Mouse (Mus musculus) urinary bladder, adult 2 months (tissue): ENCODE results near the gene Cenpp. TPM values are rescaled to one million over a fixed set of nuclear protein-coding genes. Genes with fewer than 3 reads are reported as not detected.
"Not testable (repeated sequence)": the region's sequence is repeated elsewhere in the genome, so short reads cannot be mapped to it uniquely, and the experiment has no call there.

Experiments used
- DNase-seq: peaks from one replicate; pipeline ENCODE4 v3.0.0; 2022; ENCODE audit warnings: low spot score
- polyA plus RNA-seq: library from polyadenylated mRNA; depleted of rRNA; stranded (reverse); fragments of >200 nt; gene quantifications from 2 replicates; pipeline ENCODE4 v1.2.3, GENCODE M21; 2012

The Cenpp gene
- polyA plus RNA-seq, 1 experiment: 1.1 TPM

DNA sequence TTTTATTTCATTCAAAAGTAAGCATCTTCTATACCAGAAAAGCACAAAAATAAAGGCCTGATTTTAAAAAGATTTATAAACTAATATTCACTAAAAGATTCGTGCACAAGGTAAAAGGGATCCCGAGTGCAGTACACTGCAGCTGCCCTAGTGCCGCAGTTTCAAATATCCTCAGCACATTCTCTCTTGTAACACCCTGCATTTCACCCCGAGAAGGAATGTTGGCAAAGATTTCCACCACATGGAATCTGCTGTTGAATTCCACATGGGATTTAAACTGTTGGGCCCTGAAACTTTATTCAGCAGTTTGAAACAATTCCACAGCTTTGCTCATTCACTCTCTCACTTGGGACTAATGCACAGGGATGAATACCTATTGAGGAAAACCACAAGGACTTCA, 44.9 kb downstream of the Cenpp start, which contains the start of gene Ogn:
TSS of gene Ogn (plus strand) at position 333 of the 400 bp plus-strand sequence.
- DNase-seq: no peak

DNA sequence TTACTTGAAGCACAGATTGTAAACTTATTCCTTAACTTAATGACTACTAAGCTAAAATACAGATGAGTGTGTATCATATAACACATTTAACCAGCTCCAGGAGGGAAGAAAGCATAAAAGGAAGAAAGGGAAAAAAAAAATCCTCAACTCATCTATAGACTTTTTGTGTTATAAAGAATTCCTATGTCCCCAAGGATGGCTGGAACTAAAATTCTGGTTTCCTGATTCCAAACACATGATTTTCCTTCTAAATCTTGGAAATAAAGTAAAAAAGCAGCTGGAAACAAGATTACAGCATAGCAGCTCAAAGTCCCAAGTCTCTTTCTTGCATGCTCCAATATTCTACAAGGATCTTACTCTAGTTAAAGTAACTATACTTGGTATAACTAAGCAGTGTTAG, 49.0 kb downstream of the Cenpp start:
- DNase-seq: no peak

DNA sequence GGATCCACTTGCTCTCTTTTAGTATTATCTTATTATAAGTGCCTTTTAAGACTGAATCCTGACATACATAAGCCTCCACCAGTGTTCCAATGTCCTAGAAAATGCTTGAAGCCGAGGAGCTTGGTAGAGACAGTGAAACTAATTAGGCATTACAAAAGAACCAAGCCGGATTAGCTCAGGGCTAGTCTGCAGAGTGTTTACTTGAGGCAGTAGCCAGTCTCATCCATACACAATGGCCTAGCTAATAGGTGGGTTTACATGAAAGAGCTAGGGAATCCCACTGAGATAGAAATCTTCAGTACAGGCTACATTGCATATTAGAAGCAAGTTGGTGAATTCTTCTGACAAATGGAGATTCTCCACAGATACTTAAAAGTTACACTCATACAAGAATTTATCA, 50.0 kb downstream of the Cenpp start:
- DNase-seq: not testable (repeated sequence)

DNA sequence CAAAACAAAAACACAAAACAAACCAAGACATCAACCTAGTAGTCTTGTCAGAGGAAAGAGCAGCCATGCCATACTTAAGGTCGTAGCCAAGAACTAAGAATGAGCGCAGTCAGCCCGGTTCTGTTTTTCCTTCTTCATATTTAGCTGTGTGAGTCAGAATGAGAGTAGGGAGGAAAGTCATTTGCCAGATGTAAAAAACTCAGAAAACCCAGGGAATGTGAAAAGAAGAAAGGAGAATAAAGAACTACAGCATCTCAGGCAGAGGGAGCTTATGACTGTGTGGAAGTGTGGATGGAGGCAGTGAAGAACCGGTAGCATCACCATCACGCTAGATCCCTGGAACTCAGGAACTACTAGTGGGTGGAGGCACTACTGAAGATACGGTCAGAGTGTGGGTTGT, 66.5 kb downstream of the Cenpp start:
- no peak for DNase-seq

DNA sequence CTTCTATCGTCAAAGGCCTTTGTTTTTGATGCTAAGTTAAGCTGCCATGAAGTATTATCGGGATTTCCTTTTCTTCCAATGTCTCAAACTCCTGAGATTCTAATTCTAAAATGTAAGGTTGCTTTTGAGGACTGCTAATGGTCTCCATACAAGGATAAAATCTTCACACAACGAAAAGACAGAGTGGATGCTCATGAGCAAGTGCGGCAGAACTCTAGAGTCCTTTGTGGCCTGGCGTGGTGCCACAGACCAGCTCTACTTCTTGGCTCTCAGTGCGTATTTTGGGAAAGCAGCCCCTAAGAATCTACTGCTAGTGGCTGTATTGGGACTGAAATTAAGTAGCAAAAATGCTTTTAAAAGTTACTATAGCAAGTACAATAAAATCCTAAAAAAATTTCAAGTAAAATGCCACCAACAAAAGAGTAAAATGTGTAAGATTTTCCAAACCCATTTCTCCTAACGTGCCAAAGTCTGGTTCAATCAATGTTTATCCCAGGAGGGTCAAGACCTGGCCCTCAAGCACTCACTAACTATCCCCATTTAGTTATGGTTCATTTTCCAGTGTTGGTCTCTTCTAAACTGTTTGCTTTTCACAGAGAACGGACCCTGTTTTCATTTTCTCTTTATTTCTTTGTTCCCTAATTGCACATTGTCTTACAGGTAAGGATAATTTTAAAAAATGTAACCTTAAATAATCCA, 68.1 kb downstream of the Cenpp start:
- no peak for DNase-seq

DNA sequence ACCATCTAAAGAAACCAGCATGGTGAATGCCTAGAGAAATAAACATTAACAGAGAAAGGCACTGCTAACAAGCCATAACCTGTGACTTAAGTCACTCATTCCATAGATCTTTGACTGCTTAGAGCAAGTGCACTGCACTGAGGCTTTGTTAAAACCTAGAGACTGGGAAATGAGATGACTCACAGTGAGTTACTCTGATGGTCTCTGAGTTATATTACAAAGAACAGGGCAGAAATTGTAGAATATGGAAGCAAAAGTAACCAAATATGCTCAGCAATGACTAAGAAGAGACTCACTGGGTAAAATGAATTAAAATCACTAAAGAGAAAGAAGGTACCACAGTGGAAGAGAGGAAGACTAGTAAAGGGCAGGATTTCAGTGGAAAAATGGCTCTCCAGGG, 68.7 kb downstream of the Cenpp start:
- DNase-seq: no peak

DNA sequence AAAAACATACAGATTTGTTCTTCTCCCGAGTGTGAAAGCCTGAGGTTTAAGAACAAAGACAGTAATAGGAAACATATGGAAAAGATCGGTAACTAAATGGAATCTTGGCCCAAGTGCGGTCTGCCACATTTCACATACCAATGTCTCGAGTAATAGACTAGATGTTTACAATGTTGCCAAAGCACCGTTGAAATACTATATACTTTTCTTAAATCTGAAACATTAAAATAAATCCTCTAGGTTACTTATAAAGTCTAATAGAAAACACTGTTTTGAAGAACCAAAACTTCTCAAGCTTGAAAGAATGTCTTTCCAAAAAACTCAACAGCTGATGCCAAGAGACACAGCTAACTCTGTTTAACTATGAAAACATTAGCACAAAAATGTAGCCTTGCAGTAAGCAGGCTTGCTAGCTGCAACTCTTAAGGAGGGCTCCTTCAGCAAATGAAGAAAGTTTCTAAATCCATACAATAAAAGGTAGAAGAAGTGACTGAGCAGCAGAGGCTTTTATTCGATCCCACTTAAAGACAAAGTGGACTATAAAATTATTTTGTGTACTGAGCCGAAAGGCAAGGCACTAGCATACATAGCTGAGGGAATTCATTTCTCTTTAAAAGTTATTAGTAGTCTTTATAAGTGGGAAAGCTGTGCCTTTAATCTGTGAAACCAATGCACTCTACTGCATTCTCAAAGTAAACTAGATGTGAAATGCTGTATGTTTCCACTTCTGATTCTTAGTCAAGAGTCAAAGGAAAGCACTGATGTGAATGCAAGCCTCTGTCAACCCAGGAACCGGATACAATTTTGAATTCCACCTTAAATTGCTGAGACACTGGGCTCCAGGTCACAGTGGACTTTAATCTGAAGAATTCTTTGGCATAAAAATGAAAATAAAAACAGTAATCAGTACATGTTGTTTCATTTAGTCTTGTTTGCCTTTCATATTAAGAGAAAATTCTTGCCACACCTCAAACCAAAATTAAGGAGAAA, 70.7 kb downstream of the Cenpp start, which contains the start of gene Omd:
TSS of gene Omd (plus strand) at position 922 of the 990 bp plus-strand sequence.
- DNase-seq: no peak

DNA sequence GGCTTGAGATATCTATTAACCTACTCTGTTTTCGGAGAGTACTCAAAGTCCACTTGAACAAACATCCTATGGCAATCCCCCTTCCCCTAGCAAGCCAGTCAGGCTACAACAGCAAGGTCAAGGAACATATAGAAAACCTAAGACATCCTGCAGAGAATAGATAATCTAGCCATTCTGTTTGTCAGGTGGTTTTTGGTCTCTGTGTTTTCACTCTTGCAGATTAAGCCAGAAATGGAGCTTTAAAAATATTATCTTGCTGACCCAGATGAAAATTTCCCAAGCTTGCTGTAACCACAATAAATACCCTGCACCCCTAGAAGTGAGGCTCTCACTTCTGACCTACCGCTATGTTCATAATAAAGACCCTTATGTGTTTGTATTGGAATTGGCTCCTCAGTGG, 81.2 kb downstream of the Cenpp start:
- DNase-seq: no peak

DNA sequence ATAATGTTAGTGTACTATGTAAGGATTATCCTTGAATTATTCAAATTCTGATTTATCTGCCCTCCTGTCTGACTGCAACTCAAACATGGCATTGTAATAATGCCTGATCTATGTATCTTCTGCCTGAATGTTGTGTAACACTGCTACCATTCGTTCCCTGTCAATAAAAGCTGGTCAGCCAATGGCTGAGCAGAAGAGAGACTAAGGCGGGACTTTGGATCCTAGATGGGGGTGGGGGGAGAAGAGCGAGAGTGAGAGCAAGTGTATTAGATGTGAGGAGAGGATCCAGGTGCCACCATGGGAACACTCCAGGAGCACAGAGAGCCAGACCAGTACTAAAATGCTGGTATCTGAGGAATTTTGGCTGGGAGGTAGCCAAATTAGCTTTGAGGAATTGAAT, 82.2 kb downstream of the Cenpp start:
- DNase-seq: no peak

DNA sequence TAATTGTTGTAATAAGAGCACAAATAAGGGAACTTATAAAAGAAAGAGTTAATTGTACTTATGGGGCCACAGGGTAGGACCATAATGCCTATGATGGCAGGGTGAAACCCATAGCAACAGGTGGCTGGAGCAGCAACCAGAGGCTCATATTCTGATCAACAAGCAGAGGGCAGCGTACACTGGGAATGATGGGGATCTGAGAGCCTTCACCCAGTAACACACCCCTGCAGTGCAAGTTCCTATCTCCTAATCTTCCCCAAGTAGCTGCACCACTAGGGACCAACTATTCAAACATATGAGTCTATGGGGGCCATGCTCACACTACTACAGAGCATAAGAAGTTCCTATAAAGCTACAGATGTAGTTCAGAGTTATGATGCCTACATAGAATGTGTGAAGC, 88.2 kb downstream of the Cenpp start:
- DNase-seq: no peak

DNA sequence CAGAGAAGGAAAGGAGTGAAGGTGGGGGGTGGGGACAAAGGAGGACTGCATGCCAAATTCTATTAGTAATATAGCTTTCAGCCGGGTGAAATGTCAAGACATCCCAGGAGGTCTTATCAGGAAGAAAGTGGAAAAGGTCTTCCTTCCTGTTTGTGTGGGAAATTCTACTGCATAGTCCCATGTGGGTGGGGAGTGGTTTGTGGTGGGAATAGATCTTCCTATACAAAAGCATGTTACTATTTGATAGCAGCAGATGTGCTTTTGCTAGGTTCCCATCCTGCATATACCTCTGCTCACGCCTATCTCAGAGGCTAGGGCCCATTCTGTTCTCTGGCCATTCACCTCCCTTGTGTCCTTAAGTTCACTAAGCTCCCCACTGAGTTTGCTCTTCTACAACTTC, 91.7 kb downstream of the Cenpp start:
- no peak for DNase-seq

DNA sequence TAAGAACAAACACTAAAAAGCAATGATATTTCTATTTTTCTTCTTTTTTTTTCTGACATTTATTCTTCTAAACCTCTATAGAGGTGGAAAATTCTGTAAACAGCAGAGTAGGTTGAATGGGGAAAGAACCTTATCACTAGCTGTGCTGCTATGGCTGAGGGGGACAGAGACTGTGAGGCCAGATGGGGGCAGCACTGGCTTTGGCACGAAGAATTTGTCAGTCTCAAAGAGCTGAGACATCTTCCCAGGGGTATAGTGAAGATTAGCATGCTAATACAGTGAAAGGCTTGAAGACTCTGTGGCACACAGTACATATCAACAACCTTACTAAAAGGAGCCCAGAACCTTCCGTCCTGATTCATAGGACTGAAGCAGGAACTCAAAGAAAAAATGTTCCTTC, 93.4 kb downstream of the Cenpp start:
- no peak for DNase-seq

DNA sequence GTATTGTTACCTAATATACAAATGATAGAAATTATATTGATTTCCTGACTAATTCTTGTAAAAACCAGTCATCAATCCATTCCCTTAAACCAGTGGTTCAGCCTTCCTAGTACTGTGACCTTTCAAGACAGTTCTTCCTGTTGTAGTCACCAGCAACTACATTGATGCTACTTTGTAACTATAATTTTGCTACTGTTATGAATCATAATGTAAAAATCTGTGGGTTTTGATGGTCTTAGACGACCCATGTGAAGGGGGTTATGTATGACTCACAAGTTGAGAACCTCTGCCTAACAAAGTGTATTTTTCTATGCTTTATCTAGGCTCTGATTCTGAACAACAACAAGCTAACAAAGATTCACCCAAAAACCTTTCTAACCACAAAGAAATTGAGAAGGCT, 95.7 kb downstream of the Cenpp start:
- DNase-seq: no peak

DNA sequence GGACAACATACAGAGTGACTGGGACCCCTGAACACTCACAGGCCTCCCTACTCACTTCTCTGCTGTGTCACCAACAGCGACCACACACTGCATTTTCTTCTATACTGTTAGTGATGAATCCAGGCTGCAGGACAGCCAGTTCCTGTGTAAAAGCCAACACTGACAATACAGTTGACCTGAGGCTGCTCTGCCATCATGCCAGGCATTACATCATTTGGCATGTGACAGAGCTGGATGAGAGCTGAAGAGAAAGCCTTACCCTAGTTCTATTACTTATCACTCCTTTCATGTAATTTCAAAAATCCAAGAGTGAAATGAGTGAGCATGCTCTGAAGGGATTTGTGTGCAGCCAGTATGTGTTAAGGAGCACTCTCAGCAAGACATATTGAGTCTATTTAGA, 96.4 kb downstream of the Cenpp start:
- DNase-seq: no peak

DNA sequence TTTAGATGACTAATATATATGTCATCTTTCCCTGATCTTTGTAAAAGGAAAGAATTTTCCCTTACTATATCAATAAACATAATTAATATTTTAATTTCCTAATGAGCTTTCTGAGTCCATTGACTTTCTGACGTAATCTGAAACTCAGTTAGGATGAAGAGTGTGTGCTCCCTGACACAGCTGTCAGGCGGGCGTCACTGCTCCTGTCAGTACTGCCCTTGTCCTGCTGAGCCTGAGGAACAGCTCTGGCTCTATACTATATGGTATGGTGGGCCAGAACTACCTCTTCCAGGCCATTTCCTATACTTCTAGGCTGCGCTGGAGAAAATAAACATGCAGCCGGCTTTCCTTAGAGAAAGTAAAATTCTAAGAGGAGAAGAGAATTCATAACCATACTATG, 98.1 kb downstream of the Cenpp start:
- DNase-seq: no peak

DNA sequence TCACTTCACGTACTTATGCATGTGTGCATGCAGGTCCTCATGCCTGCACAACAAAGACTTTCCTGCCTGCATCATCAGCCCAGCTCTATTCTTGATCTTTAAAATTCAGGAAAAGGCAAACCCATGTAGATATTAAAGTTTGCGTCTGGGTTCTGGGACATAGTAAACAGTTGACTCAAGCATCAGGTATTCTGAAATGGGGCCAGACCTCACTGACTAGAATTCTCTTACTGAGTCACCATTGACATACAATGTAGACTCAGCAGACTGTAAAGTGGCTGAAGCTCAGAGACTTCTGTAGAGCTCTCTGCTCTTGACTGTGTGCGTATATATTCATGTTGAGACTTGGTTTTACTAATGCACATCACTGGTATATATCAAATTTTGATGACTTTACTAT, 103.0 kb downstream of the Cenpp start:
- DNase-seq: no peak

DNA sequence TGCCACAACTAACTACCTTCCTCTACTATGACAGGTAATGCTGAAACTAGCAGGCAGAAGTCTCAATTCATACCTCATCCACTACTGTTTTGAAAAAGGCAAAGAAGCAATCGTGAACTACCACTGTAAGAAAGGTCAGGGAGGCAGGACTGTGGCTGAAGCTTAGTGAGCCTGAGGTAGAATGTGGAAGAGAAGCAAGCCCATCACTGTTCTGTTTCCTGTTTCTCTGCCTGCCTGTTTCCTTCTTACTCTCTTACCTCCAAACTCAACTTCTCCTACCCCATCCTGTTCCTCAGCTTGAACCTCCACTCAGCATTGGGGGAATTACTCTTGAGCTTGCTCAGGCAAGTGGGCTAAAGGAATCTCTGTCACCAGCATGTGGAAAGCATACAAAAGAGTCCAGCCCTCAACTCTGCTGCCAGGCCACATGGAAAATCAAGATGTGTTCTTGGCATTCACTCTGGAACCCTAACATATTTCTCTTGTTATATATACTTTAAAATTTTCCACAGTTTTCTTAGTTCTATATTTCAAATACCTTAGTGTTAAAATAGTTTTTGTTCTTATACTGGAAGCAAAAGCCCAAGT, 104.9 kb downstream of the Cenpp start:
- no peak for DNase-seq

DNA sequence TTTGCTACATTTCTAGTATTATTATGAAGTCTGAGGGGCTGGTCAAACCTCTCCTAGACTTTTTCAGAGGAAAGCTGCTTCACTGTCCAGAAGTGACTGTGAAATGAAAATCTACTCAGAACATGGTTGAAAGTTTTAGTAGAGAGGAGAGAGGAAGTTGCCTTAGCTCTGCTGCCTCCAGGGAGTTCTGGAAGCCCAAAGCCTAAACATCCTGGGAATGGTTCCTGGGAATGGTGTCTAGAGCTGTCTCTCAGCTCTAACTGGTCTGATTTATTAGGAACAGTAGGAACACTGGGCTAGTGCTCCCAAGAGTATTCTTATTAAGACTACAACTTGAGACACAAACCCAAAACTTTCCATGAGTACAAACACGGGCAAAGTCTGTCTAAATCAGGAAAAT, 106.1 kb downstream of the Cenpp start:
- DNase-seq: no peak

DNA sequence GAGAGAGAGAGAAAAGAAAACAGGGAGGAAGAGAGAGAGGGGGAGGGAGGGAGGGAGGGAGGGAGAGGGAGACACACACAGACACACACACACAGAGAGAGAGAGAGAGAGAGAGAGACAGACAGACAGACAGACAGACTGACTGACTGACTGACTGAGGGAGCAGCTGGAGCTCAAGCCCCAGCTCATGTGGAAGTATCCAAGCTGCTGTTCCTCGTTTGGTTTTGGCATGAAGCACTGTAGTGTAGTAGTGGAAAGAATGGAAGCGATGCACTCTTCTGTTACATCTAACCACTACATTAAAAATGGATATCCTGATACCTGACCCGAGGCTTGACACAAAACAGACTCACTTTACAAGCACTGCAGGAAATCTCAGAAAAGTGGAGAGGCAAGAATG, 106.9 kb downstream of the Cenpp start:
- DNase-seq: no peak

DNA sequence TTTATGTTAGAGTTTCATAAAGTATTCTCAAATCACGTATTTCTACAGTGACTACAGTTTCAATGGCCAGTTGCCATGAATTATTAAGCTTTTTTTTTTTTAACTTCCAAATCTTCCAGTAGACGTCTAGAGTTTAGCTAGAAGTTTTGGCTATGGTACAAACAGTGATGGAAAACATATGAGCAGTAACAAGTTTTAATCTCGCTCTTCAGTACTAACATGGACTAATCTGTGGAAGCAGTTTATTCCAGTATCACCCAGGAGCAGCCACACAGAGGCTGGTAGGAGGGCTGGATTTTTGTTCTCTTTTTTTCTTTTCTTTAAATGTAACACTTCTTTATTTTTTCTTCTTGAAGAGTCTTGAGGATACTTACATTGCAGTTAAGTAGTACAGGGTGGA, 108.3 kb downstream of the Cenpp start, which contains the start of gene Aspn:
TSS of gene Aspn (plus strand) at position 165 of the 400 bp plus-strand sequence.
- DNase-seq: no peak

DNA sequence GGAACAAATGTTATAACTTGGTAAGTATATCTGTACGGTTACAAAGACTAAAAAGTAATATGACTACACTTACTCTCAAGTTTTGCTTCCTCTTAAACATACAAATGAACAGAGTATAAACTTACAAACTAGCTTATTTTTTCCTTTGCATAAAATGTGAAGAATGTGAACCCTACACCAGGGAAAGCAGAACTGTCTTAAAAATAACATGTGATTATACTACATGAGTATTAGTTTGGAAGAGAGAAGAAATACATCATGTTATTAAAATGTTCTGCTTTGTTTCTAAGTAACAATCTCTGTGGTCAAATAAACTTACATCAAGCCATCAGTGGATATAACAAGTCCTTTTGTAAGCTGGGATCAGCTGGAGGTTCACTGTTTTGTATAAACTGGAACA, 113.9 kb downstream of the Cenpp start:
- DNase-seq: no peak

DNA sequence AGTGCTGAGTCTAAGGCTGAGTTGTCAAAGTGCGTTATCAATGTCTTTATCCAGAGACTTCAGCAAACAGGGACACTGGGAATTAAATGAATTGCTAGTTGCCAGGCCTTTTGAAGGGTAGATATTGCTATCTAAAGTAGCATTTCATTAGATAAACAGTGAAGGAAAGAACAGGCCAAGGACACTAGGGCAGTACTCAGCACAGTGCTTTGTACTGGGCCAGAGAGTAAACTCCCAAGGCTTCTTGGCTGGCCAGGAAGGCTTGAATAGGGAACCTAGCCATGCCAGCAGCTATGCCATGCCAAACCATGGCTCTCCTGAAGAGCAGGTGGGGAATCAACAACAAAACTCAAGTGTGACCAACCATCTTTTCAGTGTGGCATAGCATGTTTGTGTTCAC, 115.6 kb downstream of the Cenpp start:
- no peak for DNase-seq

DNA sequence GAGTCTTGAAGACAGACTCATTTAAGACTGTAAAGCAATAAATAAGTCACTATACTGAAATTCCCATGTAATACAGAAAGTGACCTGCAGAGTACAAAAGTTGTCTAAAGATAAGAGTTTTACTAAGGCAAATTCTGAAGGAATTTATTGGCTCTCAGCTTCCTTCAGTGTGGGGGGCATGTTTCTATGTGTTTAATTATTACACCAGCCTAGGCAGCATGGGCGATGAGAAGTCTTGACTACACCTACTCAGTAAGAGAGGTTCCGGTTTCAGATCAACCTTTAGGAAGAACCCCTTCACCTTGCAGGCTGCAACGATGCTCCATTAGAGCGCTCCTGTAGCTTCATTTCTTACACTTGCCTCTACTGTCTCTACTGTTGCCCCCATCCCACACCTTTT, 121.9 kb downstream of the Cenpp start:
- no peak for DNase-seq
